In the genomic region with DNA sequence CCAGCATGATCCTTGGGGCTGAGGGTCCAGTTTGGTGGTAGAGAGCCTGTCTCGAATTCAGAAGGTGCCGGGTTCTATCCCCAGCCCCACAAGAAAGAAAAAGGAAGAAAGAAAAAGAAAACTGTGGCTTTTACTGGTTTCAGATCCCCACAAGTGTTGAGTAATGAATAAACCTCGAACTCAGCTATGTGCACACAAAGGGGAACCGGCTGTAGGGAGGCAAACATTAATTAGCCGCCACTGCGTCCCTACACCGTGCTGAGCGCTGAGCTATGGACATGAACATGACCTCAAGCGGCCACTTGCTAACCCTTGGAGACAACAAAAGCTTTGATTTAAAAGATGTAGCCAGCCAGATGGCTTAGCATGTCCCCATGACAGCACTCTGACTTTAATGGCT, we compare ENCODE assay signal across 1 mouse cellular context.
TF ChIP-seq lines count a peak whose summit lies in the region.

No protein-coding gene starts in this region.

TF ChIP-seq in CH12.LX, 34 proteins besides CTCF, POLR2A, EP300 and RAD21 (continued from another document):
- TF ChIP-seq SIN3A (IDR thresholded peaks at IDR 0.05; ENCODE audit: low read length) = 0 out of 2 replicates have a peak, but pooled peaks have one; percentile 50
- TF ChIP-seq MYC (IDR thresholded peaks at IDR 0.05; ENCODE audit: low read depth, low read length) = no peak
- TF ChIP-seq NELFE (IDR thresholded peaks at IDR 0.05; ENCODE audit: low read depth, low read length) = no peak
